Mouse (Mus musculus) spleen, adult 18-20 months (tissue): ENCODE measurements around the gene Zfyve1.

ENCODE experiments used
- DNase-seq, 2 experiments: peaks; one replicate each; pipeline ENCODE4 v3.0.0; 2022; ENCODE audit warnings: mixed read lengths in 2 of 2

Gene Zfyve1

DNA sequence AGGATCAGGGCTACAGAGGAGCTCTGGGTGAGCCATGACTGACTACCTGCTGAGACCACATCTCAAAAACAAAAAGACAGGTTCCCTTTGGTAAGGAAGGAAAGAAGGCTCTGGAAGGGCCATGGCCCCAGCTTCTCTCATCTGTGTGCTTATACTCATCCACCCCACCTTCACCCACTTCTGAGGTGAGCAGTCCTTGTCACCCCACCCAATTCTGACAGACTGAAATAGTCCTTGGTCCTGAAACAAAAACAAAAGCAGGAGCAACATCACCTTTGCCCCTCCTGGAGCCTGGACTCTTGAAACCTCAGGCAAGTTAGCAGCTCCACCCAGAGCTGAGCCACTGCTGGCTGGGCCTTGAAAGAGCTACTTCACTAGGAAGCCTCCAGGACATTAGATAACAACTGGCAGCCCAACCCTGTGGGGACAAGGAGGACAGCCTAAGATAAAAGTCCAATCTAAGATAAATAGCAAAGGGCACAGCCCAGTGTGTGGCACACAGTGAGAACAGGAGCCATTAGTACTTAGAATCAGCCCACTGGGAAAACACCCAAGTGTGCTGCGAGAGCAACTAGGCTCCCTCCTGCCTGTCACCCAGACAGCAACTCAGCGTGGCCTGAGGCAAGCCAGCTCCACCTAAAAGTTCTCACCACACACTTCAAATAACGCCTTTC lies 18.0 kb downstream of the Zfyve1 start:
- no peak for DNase-seq

GRCm38 (mm10) chr12:83578356-83578755 lies 18.7 kb downstream of the Zfyve1 start:
- DNase-seq: no peak

- DNase-seq: no peak
Measured at GRCm38 (mm10) chr12:83577445-83577844, 19.6 kb downstream of the Zfyve1 start.

DNA sequence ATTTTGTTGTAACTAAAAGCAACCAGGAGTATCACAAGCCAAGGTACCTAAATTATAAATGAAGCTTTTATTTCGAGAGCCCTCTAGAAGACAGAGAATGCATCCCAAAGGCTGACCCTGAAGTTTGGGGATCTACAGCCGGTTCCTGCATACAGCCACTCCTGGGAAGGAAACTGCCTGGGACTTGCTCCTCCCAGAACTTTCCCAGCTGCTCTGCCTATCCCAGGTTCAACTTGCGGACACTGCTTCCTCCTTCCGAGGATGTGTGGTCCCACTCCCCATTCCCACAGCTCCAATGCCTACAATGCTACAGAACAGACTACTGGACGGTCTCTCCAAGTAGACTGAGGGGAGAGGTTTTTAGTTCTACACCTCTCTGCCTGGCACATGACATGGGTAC lies 24.3 kb downstream of the Zfyve1 start:
- DNase-seq: no peak

DNA sequence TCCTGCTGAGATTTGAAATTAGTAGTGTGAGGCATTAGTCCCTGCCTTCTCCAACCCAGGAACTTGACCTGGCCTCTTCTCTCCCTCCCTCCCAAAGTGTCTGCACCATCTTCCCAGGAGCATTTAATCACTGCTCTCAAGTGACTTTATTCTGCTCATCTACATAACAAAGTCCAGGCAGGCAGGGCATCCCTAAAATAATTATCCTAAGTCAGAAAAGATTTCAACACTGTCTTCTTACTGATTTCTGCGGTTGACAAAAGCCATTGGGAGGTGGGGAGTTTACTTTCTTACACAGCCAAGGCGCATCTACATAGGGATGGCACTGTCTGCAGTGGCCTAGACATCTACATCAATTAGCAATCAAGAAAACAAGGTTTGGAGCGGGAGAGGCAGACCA lies 27.2 kb downstream of the Zfyve1 start:
- no peak for DNase-seq

- no peak for DNase-seq
Measured at GRCm38 (mm10) chr12:83562589-83562988, 34.4 kb downstream of the Zfyve1 start.

DNA sequence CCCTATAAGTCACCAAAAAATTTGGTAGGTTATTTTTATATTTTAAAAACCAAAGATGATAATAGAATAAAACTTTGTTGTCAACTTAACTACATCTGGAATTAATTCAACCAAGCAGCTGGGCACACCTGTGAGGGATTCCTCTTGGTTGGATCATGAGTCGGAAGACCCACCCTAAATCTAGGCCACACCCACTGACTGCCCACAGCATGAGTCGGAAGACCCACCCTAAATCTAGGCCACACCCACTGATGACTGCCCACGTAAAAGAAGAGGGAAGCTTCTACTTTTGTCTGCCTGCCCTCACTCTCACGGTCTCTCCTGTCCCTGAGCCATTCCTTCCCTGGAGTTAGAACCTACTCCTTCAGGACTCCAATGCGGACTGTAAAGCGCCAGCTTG lies 36.8 kb downstream of the Zfyve1 start:
- no peak for DNase-seq

DNA sequence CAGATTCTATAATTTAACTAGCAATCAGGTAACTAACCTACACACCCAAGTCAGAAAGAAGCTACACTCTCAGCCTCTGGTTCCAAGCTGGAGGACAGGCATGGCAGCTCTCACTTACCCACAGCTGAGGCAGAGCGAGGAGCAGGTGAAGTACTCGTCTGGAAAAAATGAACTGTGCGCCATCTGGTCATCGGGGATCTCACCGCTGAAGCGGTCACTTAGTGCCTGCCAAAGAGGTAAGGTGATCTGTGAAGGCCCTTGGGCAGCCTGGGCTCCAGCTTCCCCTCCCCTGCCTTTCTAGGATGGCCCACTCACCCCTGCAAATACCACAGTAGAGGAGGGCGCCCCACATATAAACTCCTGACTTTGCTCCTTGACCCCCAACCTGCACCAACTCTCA lies 38.5 kb downstream of the Zfyve1 start:
- no peak for DNase-seq

- DNase-seq: no peak
Measured at GRCm38 (mm10) chr12:83555605-83556004, 41.4 kb downstream of the Zfyve1 start.

- DNase-seq: no peak
Measured at GRCm38 (mm10) chr12:83553816-83554215, 43.2 kb downstream of the Zfyve1 start.

GRCm38 (mm10) chr12:83551305-83551704 lies 45.7 kb downstream of the Zfyve1 start:
- DNase-seq: no peak

DNA sequence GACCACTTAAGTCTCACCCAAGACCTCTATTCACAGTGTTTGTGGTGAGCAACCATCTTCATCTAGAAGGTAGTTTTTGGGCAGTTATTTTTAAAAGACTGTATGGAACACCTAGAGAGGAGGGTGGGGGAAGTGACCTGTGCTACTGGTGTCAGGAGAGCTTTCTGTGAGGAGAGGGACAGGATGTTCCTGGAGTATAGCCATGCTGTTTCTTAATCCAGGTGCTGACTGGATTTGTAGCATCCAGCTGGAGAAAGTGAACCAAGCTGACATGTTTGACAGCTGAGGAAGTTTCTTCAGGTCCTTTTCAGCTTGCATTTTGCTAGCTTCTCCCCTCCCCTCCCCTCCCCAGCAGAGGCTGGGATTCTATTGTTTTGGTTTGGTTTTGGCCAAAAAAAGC lies 52.2 kb downstream of the Zfyve1 start:
- DNase-seq: no peak

DNA sequence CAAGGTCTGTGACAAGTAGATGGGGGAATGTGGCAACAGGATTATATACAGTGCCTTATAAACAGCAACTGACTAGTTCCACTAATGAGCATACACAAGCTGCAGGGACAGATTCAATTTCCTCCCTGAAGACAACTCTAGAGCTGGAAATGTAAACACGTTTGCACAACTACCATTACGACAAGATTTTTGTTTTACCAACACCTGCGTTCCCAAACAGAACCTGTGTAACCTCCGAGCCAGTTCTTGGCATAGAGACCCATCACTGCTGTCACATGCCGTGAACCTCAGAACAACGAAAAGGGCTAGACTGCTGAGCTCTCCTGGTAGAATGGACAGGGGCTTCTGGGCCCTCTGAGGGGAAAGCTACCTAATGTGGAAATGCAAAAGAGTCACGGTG lies 53.0 kb downstream of the Zfyve1 start:
- DNase-seq: no peak

DNA sequence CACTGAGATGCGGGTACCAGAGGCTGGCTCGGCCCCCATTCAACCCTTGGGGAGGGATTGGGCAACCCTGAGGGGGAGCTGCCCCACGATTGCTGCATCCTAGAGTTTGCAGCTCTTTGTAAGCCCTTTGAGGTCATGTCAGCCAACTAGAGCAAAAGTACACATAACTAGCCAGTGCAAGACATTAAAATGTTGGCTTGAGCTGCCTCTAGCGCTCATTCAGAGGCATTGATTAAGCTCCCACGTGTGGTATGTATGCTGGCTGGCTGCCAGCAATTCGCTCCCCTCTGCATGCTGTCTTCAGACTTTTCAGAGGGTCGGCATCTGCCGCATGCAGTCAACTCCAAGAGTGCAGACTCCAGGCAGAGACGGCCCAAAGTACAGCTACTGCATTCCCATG lies 61.0 kb downstream of the Zfyve1 start:
- DNase-seq: no peak

- no peak for DNase-seq
Measured at GRCm38 (mm10) chr12:83535428-83535827, 61.6 kb downstream of the Zfyve1 start.

- DNase-seq: no peak
Measured at GRCm38 (mm10) chr12:83534190-83534589, 62.8 kb downstream of the Zfyve1 start.

- no peak for DNase-seq
Measured at GRCm38 (mm10) chr12:83532966-83533365, 64.1 kb downstream of the Zfyve1 start.

GRCm38 (mm10) chr12:83531992-83532391 lies 65.0 kb downstream of the Zfyve1 start:
- no peak for DNase-seq

DNA sequence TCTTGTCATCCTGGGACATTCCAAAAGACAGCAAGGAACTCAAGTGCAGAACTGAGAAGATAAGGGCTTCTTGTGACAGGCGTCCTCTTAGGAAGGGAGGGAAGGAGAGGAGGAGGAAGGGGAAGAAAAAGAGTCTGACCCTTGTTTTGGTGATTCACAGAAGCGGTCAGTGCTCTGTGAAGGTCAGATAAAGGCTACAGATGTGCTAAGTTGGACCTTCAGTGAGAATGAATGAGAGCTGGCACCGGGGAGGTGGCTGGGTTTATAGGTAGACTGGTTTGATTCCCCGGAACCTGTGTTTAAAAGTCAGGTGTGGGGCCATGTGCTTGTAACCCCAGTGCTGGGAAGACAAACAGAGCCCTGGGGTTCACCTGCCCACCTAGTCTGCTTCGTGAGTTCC lies 68.4 kb downstream of the Zfyve1 start:
- no peak for DNase-seq

DNA sequence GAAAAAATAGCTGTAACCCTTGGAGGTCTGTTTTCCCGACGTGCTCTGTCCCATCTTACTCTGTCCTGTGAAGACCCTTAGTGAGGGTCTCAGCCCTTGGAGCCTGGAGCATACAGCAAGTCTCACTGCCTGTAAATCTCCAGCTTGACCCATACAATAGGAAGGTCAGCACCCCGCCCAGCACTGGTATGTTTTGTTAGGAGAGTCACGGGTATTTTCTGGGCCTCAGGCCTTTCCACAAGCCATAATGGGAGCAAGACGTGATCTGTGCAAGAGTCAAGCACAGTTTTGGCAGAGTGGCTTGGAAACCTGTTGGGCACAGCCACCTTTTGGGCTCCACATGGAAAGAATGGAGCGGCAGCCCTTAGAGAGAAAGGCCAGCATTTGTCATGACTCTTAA lies 69.2 kb downstream of the Zfyve1 start:
- no peak for DNase-seq

DNA sequence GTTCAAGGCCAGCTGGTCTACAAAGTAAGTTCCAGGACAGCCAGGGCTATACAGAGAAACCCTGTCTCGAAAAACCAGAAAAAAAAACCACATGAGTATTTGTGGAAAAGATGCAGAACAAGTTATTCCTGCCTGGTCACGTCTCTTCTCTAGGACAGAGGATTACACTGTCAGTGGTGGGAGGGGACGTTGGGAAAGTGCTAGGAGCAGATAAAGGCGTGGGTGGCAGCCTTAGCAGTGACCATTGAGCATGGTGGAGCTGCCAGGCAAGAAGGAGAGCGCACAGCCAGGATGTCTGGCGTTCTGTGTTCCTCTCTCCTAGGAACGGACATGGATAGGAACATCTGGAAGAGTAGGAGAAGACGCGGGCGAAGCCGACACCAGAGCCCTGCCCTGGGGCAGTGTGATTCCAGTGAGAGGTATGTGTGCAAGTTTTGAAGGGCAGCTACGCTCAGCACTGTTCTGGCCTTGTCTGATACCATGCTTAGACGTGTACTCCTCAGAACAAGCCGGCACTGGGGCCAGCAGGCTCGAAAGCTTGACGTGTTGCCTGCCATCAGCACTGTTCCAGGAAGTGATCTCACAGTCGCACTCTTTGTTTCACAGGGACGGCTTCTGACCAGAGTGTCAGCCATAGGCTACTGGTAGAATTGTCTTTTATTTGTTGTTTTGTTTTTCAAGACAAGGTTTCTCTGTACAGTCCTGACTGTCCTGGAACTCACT lies 71.0 kb downstream of the Zfyve1 start:
- DNase-seq: no peak

DNA sequence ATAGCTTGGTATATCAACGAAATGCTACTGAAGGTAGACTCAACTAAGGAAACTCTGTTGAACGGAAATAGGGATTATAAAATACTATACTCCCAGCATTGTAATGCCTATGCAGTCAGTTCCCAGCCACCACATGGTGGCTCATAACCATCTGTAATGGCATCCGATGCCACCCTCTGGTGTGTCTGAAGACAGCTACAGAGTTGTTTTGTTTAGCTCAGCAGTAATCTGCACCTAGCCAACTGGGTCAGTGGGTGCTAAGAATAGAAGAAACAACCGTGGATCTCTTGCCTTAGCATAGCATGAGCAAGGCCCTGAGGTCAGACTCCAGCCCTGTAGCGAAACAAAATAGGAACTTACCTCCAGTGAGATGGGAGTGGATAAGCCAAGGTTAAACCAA lies 72.7 kb downstream of the Zfyve1 start:
- DNase-seq: no peak

DNA sequence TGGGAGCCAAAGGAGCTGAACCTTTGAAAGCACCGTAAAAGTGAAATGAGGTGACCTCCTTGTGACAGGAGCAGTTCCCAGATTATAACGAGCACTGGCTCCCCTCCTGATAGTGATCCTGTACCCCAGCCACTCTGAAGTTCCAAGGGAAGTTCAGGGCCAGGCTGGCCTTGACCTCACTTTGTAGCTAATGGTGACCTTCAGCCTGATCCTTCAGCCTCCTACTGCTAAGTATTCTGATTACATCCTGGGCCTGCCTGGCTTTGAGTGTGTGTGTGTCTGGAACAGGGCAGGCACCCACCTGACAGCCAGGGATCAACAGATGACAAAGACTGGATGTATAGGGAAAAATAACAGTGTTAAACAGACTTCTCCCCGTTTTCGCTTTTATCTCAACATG lies 73.1 kb downstream of the Zfyve1 start:
- no peak for DNase-seq

- no peak for DNase-seq
Measured at GRCm38 (mm10) chr12:83523056-83523455, 74.0 kb downstream of the Zfyve1 start.

DNA sequence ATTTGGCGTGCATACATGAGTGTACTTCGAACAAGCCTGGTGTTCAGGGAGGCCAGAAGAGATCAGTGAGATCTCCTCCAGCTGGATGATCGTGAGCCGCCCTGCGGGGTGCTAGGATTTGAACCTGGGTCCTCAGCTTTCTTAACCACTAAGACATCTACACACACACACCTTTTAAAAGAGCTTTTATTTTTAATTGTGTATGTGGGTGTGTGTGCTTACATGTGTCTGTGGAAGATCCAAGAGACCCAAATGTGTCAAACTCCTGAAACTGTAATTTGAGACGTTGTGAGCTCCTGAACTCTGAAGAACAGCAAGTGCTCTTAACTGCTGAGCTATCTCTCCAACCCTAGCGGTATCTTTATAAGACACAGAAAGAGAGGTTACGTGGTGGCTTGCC lies 75.9 kb downstream of the Zfyve1 start:
- DNase-seq: no peak
